Mouse (Mus musculus): ENCODE data around the gene Uprt. TPM values are rescaled to one million over a fixed set of nuclear protein-coding genes. Genes with fewer than 3 reads are reported as not detected.

Uprt gene
- polyA plus RNA-seq (2012; rRNA removed): 4.5 and 5.2 TPM in 2 replicates

DNA sequence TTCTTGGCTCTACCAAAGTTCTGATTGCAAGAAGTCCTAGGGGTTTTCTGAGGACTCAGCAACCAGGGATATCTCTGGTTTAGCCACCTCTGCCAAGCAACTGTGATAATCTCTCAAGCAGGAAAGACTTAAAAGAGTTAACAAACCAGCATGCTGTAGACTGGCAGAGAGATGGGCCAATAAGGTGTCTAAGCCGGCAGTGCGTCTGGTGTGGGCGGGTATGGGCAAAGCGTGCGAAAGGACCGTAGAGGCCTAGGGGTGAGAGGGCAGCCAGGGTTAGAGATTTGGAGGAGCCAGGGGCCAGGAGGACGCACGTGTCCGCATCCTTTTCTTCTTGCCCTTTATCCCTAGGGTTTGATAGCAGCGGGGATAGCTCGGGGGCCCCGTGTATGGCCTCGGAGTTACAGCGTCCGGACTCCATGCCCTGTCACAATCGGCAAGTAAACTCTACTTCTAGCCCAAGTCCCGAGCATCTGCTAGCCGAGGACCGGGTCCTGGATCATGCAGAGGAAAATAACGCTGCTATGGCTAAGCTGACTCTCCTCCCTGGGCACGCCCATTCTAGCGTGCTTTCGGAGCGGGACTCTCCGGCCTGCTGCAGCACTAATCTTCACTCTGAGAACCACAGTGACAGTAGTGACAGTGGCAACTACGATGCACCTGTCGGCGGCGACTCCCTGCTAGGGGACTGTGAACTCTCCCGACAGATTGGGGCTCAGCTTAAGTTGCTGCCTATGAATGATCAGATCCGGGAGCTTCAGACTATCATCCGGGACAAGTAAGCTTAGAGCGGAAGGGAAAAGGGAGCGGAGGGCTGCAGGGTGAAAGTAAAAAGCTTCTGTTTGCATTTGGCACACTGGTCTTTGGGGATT is at the start of gene Uprt:
Gene Uprt (plus strand): TSS at position 247 of the 872 bp plus-strand sequence.
- peak; percentile 44 to 84 for DNase-seq (ENCODE audit: extremely low spot score in 1 of 2, low spot score in 1 of 2)

DNA sequence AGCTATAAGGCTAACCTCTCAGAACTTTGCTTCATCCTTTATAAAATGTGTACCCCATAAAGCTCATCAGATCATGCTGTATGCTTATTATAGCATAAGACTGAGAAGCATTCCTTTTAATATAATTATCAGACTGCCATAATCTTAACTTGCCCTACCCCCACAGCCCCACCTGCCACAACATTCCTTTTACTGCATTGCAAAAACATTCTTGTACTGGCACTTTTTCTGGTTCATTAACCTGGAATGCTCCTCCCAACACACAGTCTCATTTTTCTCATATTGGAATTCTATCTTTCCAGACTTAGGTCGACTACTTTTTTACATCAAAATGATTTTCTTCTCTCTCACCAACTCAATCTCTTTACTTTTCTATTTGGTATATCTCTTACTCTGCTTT is 49.2 kb upstream of the Uprt start:
- no peak for DNase-seq (ENCODE audit: extremely low spot score in 1 of 2, low spot score in 1 of 2)

DNA sequence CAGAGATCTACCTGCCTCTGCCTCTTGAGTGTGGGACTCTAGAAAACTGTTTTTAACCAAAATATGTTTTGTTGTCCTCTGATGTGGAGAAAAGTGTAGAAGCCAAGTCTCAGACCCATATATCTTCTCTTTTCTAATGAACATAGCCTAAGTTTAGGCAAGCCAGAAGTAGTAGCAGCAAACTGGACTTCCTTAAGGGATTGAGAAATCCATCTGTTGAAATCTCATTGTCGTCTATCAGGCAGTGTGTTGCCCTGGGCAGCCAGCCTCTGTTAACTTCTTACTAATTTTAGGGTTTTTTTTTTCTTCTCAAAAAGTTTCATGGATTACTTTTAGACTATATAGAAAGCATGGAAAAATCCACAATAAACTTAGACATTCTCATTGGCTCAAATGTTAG is 30.2 kb upstream of the Uprt start:
- no peak for DNase-seq (ENCODE audit: extremely low spot score in 1 of 2, low spot score in 1 of 2)

DNA sequence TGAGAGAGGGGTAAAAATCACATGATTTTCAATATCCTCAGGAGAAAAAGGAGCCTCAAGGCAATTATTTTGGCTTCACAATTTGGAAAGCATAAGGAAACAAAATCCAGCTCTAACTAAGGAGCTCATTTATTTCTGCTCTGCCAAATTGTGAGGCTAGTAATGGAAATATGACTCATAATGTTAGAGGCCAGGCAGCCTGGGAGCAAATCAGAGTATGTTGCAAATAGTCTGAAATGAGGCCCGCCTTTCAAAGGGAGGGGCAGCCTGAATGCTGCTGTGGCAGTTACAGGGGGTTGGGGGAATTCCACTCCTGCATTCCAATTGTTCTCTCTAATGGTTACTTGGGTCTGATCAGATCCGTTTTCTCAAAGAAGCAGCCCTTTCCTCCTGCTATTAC is 20.9 kb upstream of the Uprt start:
- no peak for DNase-seq (ENCODE audit: extremely low spot score in 1 of 2, low spot score in 1 of 2)

DNA sequence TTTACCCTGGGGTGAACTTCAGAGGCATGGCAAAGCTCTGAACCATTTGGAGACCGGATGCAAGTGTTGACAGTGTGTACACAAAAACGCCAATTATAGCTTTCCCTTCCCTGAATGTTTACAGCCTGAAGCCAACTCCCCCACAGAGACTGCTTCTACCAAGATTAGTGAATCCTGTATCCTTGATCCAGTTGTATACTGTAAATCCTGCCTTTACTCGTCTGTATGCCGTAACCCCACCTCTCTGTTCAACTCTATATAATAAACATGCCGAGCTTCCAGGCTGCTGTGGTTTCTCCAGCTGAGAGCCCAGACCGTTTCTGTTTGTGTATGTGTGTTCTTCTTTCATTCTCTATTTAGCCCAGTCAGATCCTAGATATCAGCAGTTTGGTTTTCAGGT is 18.2 kb upstream of the Uprt start:
- DNase-seq (ENCODE audit: extremely low spot score in 1 of 2, low spot score in 1 of 2): no peak

DNA sequence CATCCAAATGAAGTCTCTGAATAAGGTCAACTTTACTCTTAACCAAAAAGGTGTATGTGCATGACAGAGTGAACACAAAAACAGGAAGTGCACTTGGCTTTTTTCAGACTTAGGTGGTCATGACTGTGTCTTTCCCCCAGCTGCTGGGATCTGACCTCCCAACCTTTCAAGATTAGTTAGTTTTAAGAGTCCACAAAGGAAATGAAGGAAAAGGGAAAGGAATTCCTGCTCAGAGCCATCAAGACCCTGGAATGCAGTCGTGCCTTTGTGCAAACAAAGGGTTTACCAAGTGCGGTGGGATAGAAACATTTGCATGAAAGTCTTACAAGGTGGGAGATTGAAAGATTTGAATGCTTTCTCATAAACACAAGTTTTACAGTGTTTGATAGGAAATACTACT is 4.6 kb upstream of the Uprt start:
- no peak for DNase-seq (ENCODE audit: extremely low spot score in 1 of 2, low spot score in 1 of 2)

DNA sequence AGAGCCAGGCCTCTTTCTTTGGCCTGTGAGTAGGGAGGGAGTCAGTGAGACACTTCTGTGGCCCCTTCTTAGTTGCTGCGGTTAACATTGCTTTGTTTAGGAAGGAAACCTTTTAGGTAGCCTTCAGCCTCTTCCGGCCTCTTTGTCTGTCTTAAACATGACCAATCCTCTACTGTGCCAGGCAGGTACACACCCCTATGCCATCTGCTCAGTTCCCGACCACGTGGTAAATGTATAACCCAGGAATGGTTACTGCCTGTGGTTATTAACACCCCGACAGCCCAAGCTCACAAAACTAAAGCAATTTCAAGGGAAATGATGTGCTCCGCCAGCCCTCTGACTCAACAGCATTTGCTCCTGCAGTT is 808 bp downstream of the Uprt start:
- peak in 1 of 2 experiments; percentile 22 for DNase-seq (ENCODE audit: extremely low spot score in 1 of 2, low spot score in 1 of 2)

DNA sequence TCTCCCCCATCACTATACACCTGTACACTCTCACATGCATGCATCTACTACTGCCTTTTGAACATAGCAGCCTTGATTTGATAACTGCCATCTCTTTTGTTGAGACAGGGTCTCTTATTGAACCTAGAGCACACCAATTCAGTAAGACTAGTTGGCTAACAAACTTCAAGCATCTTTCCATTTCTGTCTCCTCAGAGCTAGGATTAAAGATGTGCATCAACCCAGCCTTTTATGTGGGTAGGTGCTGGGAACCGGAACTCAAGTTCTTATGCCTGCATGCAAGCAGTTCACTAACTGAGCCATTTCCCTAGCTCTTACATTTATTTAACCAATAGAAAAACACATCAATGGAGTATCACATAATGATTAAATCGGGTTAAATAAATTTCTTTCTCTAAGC is 3.0 kb downstream of the Uprt start:
- DNase-seq (ENCODE audit: extremely low spot score in 1 of 2, low spot score in 1 of 2): no peak

DNA sequence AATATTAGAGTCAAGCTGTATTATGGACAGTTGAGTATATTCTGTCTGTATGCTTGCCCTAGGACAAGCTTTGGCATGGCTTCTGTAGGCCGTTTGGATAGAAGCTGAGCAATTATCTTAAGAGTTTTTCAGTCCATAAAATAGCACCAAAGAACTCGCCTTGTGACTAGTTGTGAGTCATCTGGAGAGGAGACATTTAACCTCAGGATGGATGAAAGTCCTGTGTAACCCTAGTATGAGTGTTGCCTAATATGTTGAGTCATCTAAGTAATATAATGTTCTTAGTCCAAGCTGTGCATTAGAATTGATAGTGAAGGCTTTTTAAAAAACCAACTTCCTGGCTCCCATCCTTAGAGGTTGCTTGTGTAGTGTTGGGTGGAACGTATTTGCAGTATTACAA is 5.4 kb downstream of the Uprt start:
- DNase-seq (ENCODE audit: extremely low spot score in 1 of 2, low spot score in 1 of 2): no peak

DNA sequence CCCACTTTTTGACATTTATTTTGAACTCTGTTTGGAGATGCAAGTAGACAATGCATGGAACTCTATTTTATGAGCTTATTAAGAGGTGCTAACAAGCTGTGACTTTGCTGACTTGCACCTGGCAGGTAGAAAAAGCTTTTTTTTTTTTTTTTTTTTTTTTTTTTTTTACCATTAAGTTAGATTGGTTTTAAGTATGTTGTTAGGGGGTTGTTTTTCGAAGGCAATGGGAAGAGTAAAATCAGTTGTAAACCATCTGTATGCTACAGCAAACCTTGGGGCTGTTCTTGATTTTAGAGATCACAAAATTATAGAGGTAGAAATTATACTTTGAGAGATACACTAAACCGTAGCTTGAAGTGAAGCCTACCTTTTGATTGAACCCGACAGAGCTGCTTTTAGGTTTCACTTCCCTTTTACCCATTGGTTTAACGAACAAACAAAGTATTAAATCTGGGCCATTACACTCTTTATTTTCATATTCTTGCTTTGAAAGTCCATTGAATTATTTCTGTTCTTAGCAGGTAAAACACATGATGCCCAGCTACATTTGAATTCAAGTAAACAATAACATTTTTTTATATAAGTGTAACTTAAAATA is 6.4 kb downstream of the Uprt start:
- no peak for DNase-seq (ENCODE audit: extremely low spot score in 1 of 2, low spot score in 1 of 2)

DNA sequence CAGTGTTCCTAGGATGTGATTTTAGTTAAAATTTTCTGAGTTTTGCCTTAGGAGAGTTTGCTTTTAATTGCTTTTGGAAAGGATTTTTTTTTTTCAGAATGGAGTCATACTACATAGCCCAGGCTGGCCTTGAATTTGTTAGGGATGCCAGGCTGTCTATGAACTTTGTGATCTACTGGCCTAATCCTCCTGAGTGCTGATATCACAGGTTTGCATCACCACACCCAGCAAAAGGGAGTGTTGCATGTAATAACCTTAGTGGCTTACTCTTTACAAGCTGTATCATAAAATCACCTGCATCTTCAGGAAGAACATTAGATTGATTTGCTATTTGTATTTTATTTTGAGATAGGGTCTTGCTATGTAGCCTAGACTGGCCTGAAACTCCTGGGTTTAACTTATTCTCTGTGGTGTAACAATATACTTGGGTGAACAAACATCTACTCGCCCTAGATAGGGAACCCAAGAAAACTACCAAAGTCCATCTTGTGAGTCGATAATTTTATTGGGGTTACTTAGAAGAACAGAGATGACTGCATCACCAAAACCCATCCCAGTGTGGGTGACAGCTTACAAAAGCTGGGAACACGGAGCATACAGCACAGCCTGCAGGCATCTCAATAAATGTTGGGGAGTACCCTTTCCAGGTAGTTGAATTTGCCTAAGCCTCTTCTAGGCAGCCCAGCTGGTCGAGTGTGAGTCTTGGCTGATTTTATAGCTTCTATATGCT is 7.2 kb downstream of the Uprt start:
- DNase-seq (ENCODE audit: extremely low spot score in 1 of 2, low spot score in 1 of 2): no peak

DNA sequence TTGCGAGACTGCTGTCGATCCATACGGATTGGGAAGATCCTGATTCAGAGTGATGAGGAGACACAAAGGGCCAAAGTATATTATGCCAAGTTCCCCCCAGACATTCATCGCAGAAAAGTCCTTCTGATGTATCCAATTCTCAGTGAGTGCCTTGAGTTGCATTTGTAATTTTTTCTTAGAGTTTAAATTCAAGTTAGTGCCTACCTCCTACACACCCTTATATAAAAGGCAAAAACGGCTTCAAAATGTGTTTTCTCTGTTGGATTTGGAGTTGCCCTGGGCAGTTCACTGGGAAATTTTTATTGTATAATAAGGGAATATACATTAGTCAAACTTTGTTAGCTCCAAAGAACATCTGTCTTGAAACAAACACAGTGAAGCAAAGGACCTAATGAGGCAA is 19.1 kb downstream of the Uprt start:
- peak in 1 of 2 experiments; percentile 18 for DNase-seq (ENCODE audit: extremely low spot score in 1 of 2, low spot score in 1 of 2)

DNA sequence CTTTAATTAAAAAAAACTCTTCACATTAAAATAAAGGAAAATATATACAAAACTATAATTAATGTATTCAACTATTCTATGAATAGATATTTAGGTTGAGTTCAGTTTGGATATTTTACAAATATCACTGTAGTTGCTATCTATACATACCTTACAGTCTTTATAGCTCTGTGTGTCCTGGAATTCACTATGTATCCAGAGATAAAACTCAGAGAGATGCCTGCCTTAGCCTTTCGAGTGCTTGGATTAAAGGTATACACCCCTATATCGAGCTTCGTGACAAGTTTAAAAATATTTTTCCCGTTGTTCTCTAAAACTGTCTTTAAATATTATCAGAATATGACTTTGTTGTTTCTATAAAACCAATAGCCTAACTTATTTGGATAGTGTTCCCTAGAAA is 60.0 kb downstream of the Uprt start:
- no peak for DNase-seq (ENCODE audit: extremely low spot score in 1 of 2, low spot score in 1 of 2)

DNA sequence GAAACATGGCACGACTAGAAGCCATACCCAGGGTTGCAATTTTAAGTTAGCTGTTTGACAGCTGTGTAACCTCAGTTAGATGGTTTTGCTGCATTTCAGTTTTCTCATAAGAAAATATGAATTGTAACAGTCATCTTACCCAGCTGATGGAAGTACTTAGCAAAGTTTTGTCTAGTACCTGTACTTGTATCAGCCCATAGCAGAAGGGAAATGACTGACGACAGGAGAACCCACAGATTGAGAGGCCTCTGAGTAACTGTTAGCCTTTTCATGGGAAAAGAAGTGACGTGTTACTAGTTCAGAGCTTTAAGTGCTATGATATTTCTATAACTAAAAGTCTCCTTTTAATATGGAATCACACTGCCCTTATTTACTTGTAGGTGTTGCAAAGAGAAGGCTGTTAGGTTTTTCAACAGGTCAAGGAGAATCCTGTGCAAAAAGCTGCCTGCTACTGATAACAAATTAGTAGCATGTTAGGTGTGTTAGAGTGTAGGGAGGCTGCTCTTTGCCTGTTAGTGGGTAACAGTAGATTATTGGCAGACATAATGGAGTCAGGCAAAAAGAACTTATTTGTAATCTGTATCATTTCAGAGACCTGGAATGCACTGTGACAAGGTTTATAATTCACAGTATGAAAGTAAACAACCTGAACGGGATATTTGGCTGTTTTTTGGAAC is 61.4 kb downstream of the Uprt start:
- no peak for DNase-seq (ENCODE audit: extremely low spot score in 1 of 2, low spot score in 1 of 2)

DNA sequence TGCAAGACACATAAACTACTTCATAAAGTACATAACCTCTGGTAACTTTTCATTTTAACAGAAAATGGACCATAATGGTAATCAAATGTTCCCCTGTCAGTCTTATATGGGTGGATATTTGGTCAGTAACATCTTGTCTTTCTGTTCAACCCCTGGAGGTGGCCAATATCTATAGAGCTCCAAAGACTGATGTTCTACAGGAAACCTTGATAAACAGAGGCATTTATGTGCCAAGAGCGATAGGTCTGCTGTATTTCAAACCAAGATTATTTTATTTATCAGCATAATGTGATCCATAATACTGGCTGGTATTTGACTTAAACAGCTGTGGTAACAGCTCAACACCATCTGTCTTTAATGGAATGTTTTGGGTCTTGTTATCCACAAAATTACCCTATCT is 62.7 kb downstream of the Uprt start:
- DNase-seq (ENCODE audit: extremely low spot score in 1 of 2, low spot score in 1 of 2): no peak

Other genes starting within 250 kb of the Uprt start
- gene Abcb7, start 69.0 kb upstream of the Uprt start, polyA plus RNA-seq (2012; rRNA removed): 12.1 and 15.2 TPM in 2 replicates
- gene Zdhhc15, start 188.2 kb downstream of the Uprt start, polyA plus RNA-seq (2012; rRNA removed): 3.5 and 3.8 TPM in 2 replicates